Mouse (Mus musculus) hindbrain, postnatal 0 days (tissue): ENCODE results near the gene Ip6k2. TPM values are rescaled to one million over a fixed set of nuclear protein-coding genes. Genes with fewer than 3 reads are reported as not detected.

Source experiments
- ATAC-seq: fragments of 200-750 bp; cut with Nextera tagmentation; 2 replicates; pipeline ENCODE4 v1.8.0; 2017; ENCODE audit warnings: mild to moderate bottlenecking, moderate TSS enrichment, moderate library complexity
- DNase-seq: peaks from one replicate; pipeline ENCODE4 v3.0.0-alpha.2; 2015; ENCODE audit warnings: low spot score
- H3K27ac ChIP-seq: fragments of 300-500 bp; sonication (generic); 2 replicates; pipeline ENCODE4 v1.5.1; 2014; ENCODE audit warnings: mild to moderate bottlenecking
- H3K27me3 ChIP-seq: fragments of 300-500 bp; sonication (generic); 2 replicates; pipeline ENCODE4 v1.6.1; 2014; ENCODE audit warnings: low read length, mixed read lengths; ENCODE audit not compliant: insufficient read depth
- H3K36me3 ChIP-seq: fragments of 300-500 bp; sonication (generic); 2 replicates; pipeline ENCODE4 v1.6.1; 2014; ENCODE audit warnings: low read length, mixed read lengths; ENCODE audit not compliant: insufficient read depth
- H3K4me1 ChIP-seq: fragments of 300-500 bp; sonication (generic); 2 replicates; pipeline ENCODE4 v1.6.1; 2014; ENCODE audit warnings: antibody characterized with exemption, low read length, mixed read lengths; ENCODE audit not compliant: insufficient read depth
- H3K4me2 ChIP-seq: fragments of 300-500 bp; sonication (generic); 2 replicates; pipeline ENCODE4 v1.6.1; 2014; ENCODE audit warnings: low read depth, mild to moderate bottlenecking, low read length, moderate library complexity, mixed read lengths
- H3K4me3 ChIP-seq: fragments of 300-500 bp; sonication (generic); 2 replicates; pipeline ENCODE4 v1.5.1; 2014; ENCODE audit warnings: low read length
- H3K9ac ChIP-seq: fragments of 300-500 bp; sonication (generic); replicated peaks from 2 replicates; pipeline ENCODE4 v1.6.1; 2014; ENCODE audit warnings: mild to moderate bottlenecking, low read length, moderate library complexity, mixed read lengths
- H3K9me3 ChIP-seq: fragments of 300-500 bp; sonication (generic); 2 replicates; pipeline ENCODE4 v1.6.1; 2016; ENCODE audit warnings: low read length, mixed read lengths
- CTCF ChIP-seq: IDR thresholded peaks from 2 replicates; pipeline ENCODE4 v1.5.1; 2016; ENCODE audit warnings: antibody characterized with exemption, control low read depth, low read depth
- WGBS: fragments of 180-500 bp; shearing (Covaris S2); extraction: QIAGEN DNeasy Blood & Tissue Kit; methylation state at CpG from one replicate; pipeline ENCODE4 v1.1.7; 2014; 5-methylcytosine and 5-hydroxymethylcytosine counted together
- polyA plus RNA-seq: library from polyadenylated mRNA; unstranded; fragments of >200 nt; fragmentation: Nextera tagmentation; extraction: Ambion mirVana; gene quantifications from 2 replicates; pipeline ENCODE4 v1.2.1, GENCODE M21; 2015
- total RNA-seq: library from RNA; depleted of rRNA; stranded (reverse); fragments of >200 nt; gene quantifications from 2 replicates; pipeline ENCODE4 v1.2.3, GENCODE M21; 2014

The Ip6k2 gene
- total and polyA plus RNA-seq, 2 experiments from 2014 or later: 122 to 187 TPM

- H3K27me3 ChIP-seq: no peaks in the 10 kb centered on the region
- 80% methylated on average over 1 of the region's 1 CpGs for WGBS
- H3K4me1 ChIP-seq: peaks cover 35% of the 10 kb centered on the region
- no peak overlapping the region for H3K4me2 ChIP-seq
- ATAC-seq: no peak
- no peaks in the 10 kb centered on the region for H3K9me3 ChIP-seq
- peaks cover 8% of the 10 kb centered on the region; the same call in 1 of the 2 replicates for H3K36me3 ChIP-seq
- H3K9ac ChIP-seq: no peak overlapping the region
- no peak for TF ChIP-seq CTCF
- DNase-seq: no peak
- peak overlapping the region; percentile 12; the same call in 1 of the 2 replicates for H3K27ac ChIP-seq
- no peak overlapping the region for H3K4me3 ChIP-seq
Measured at GRCm38 (mm10) chr9:108792307-108792706, 8.7 kb downstream of the Ip6k2 start.

- no peak overlapping the region for H3K4me3 ChIP-seq
- no peaks in the 10 kb centered on the region for H3K9me3 ChIP-seq
- H3K27me3 ChIP-seq: no peaks in the 10 kb centered on the region
- TF ChIP-seq CTCF: no peak
- H3K27ac ChIP-seq: peak overlapping the region; percentile 12; the same call in 1 of the 2 replicates
- no peak overlapping the region for H3K9ac ChIP-seq
- ATAC-seq: peak; percentile 34; the same call in 1 of the 2 replicates
- no peak overlapping the region for H3K4me2 ChIP-seq
- WGBS: 33% methylated on average over 3 of the region's 3 CpGs
- H3K4me1 ChIP-seq: peaks cover 31% of the 10 kb centered on the region
- no peak for DNase-seq
- peaks cover 12% of the 10 kb centered on the region for H3K36me3 ChIP-seq
Measured at GRCm38 (mm10) chr9:108792730-108793129, 9.1 kb downstream of the Ip6k2 start.

GRCm38 (mm10) chr9:108795281-108795680 lies 11.7 kb downstream of the Ip6k2 start:
- H3K27me3 ChIP-seq: no peaks in the 10 kb centered on the region
- H3K4me1 ChIP-seq: peaks cover 16% of the 10 kb centered on the region
- no peak overlapping the region for H3K9ac ChIP-seq
- no peak overlapping the region for H3K4me2 ChIP-seq
- no peak overlapping the region; the same call in 1 of the 2 replicates for H3K27ac ChIP-seq
- no peak for TF ChIP-seq CTCF
- 42% methylated on average over 2 of the region's 2 CpGs for WGBS
- ATAC-seq: no peak
- H3K4me3 ChIP-seq: no peak overlapping the region
- peaks cover 28% of the 10 kb centered on the region for H3K36me3 ChIP-seq
- no peaks in the 10 kb centered on the region for H3K9me3 ChIP-seq
- no peak for DNase-seq

GRCm38 (mm10) chr9:108795762-108796161 lies 12.2 kb downstream of the Ip6k2 start:
- peaks cover 14% of the 10 kb centered on the region; the same call in 1 of the 2 replicates for H3K4me1 ChIP-seq
- peak overlapping the region; percentile 2; the same call in 1 of the 2 replicates for H3K4me2 ChIP-seq
- H3K9me3 ChIP-seq: no peaks in the 10 kb centered on the region
- no peak overlapping the region for H3K4me3 ChIP-seq
- H3K36me3 ChIP-seq: peaks cover 28% of the 10 kb centered on the region
- no peak for TF ChIP-seq CTCF
- H3K9ac ChIP-seq: no peak overlapping the region
- H3K27me3 ChIP-seq: no peaks in the 10 kb centered on the region
- no peak for DNase-seq
- H3K27ac ChIP-seq: peak overlapping the region; percentile 59
- WGBS: 29% methylated on average over 11 of the region's 11 CpGs
- no peak for ATAC-seq

GRCm38 (mm10) chr9:108796351-108796981 lies 12.9 kb downstream of the Ip6k2 start:
- H3K9ac ChIP-seq: no peak overlapping the region
- H3K27ac ChIP-seq: peak overlapping the region; percentile 59; the same call in 1 of the 2 replicates
- H3K4me1 ChIP-seq: peaks cover 14% of the 10 kb centered on the region; the same call in 1 of the 2 replicates
- no peaks in the 10 kb centered on the region for H3K9me3 ChIP-seq
- 45% methylated on average over 4 of the region's 4 CpGs for WGBS
- ATAC-seq (no peak), DNase-seq (no peak)
- no peak overlapping the region for H3K4me3 ChIP-seq
- peak overlapping the region; percentile 2; the same call in 1 of the 2 replicates for H3K4me2 ChIP-seq
- no peak for TF ChIP-seq CTCF
- peaks cover 32% of the 10 kb centered on the region for H3K36me3 ChIP-seq
- no peaks in the 10 kb centered on the region for H3K27me3 ChIP-seq

GRCm38 (mm10) chr9:108797477-108797876 lies 13.9 kb downstream of the Ip6k2 start:
- Histone ChIP-seq H3K4me1 (peaks cover 14% of the 10 kb centered on the region; the same call in 1 of the 2 replicates), H3K4me2 (no peak overlapping the region), H3K27ac (peak overlapping the region; percentile 27; the same call in 1 of the 2 replicates), H3K4me3 (no peak overlapping the region), H3K9me3 (no peaks in the 10 kb centered on the region), H3K36me3 (peaks cover 43% of the 10 kb centered on the region), H3K9ac (no peak overlapping the region), H3K27me3 (no peaks in the 10 kb centered on the region)
- ATAC-seq (no peak), DNase-seq (no peak)
- no peak for TF ChIP-seq CTCF
- WGBS: 78% methylated on average over 7 of the region's 7 CpGs
